Mouse (Mus musculus) megakaryocyte, embryonic 14.5 days (primary cell): ENCODE measurements around the gene Mbd3. TPM values are rescaled to one million over a fixed set of nuclear protein-coding genes. Genes with fewer than 3 reads are reported as not detected.

Experiments used
- H3K27me3 ChIP-seq: replicated peaks from 2 replicates; pipeline ENCODE3; 2012; ENCODE audit warnings: inconsistent platforms
- H3K36me3 ChIP-seq: replicated peaks from 2 replicates; pipeline ENCODE3; 2012; ENCODE audit warnings: low read length, inconsistent platforms, mixed read lengths
- H3K4me1 ChIP-seq: 2 replicates; pipeline ENCODE4 v1.6.1; 2012; ENCODE audit warnings: inconsistent platforms
- H3K4me3 ChIP-seq: replicated peaks from 2 replicates; pipeline ENCODE3; 2012; ENCODE audit warnings: moderate library complexity, mild to moderate bottlenecking, inconsistent platforms
- H3K9me3 ChIP-seq: 2 replicates; pipeline ENCODE4 v1.6.1; 2012; ENCODE audit warnings: inconsistent platforms
- FLI1 ChIP-seq: IDR thresholded peaks from 2 replicates; pipeline ENCODE4 v1.6.1; 2012; ENCODE audit warnings: low read length, inconsistent platforms, mixed read lengths
- GATA1 ChIP-seq: IDR thresholded peaks from 3 replicates; pipeline ENCODE4 v1.6.1; 2012; ENCODE audit warnings: mixed read lengths, low read length, inconsistent platforms, borderline replicate concordance
- polyA plus RNA-seq: library from polyadenylated mRNA; stranded (reverse); fragments of >175 nt; gene quantifications from 2 replicates; pipeline ENCODE4 v1.2.3, GENCODE M21; 2012; ENCODE audit warnings: low replicate concordance; ENCODE audit not compliant: insufficient read depth

The Mbd3 gene
- polyA plus RNA-seq, 1 experiment, result 199 TPM

DNA sequence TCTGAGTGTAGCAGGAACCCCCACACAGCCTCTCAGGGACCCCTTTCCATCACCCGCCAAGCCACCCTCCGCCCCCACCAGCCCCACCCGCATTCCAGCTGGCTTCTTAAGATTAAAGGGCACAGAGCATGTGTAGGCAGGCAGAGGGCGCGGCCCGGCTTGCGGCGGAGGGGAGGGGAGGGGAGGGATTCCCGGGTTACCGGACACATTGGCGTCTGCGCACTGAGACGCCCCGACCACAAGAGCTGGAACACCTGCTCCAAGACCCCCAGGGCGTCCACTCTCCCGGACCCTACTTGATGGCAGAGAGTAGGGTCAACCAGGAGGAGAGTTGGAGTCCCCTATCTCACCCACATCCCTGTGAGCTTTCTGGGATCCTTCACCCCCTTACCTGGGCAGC is 54.2 kb downstream of the Mbd3 start:
- Histone ChIP-seq H3K4me3 (peak overlapping the region; percentile 91), H3K27me3 (peaks cover 38% of the 10 kb centered on the region), H3K9me3 (no peaks in the 10 kb centered on the region), H3K4me1 (peaks cover 90% of the 10 kb centered on the region), H3K36me3 (peaks cover 14% of the 10 kb centered on the region)
- no peak for TF ChIP-seq GATA1
- no peak for TF ChIP-seq FLI1

DNA sequence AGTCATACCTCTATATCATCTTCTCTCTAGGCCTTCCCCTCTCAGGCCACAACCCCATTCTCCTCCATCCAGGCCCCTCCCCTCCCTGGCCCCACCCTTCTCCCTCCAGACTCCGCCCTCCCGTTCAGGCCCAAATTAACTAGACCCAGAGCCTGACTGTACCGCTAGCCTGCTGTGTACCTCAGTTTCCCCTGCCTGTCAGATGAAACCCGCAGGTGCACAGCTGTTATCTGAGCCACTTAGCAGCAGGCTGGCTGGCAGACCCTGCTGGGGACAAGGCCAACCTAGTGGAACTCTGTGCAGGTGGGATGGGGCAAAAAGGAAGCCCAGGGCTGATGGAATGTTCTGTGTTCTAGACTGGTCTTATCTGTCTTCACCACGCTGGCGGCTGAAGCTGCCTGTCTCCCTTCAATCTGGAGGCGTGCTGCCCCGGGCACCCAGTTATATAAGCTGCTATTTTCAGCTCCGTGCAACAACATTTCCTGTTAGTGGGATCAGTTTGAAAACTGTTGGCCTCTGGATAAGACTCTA is 55.2 kb downstream of the Mbd3 start:
- TF ChIP-seq FLI1 (no peak), GATA1 (0 out of 3 replicates have a peak, but pooled peaks have one; percentile 34)
- Histone ChIP-seq H3K4me3 (peak overlapping the region; percentile 91), H3K36me3 (peaks cover 14% of the 10 kb centered on the region), H3K4me1 (peaks cover 89% of the 10 kb centered on the region), H3K9me3 (no peaks in the 10 kb centered on the region), H3K27me3 (peaks cover 29% of the 10 kb centered on the region)

DNA sequence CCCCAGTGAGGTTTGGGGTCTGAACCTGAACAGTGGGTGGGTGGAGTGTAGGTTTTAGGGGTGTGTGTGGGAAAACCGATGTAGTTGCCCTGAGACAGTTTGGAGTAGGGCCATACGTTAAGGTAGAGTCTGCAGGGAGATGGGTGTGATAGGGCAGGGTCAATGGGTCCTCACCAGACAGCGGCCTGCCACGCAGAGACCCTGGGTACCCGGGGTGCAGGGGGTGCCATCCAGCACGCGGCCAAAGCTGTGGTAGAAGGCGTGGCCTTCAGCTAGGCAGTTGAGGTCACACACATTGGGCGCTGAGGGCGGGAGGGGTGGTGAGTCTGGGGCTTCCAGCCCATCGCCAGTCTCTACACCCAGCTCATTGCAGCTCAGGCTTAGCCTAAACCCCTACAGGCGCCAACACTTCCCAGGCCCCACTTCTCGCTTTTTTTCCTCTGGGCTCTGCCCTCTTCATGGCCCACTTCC is 55.9 kb downstream of the Mbd3 start:
- Histone ChIP-seq H3K27me3 (peaks cover 22% of the 10 kb centered on the region), H3K4me3 (peak overlapping the region; percentile 91), H3K9me3 (no peaks in the 10 kb centered on the region), H3K4me1 (peaks cover 83% of the 10 kb centered on the region), H3K36me3 (peaks cover 14% of the 10 kb centered on the region)
- TF ChIP-seq FLI1, result no peak
- no peak for TF ChIP-seq GATA1

- TF ChIP-seq GATA1 (no peak), FLI1 (no peak)
- Histone ChIP-seq H3K27me3 (peaks cover 17% of the 10 kb centered on the region), H3K9me3 (no peaks in the 10 kb centered on the region), H3K4me3 (peak overlapping the region; percentile 91), H3K36me3 (peaks cover 14% of the 10 kb centered on the region), H3K4me1 (peaks cover 82% of the 10 kb centered on the region)
Observed at GRCm38 (mm10) chr10:80342749-80343424, 56.5 kb downstream of the Mbd3 start.

Other genes starting within 250 kb of the Mbd3 start
- 27.7 and 39.5 TPM in 2 replicates for gene Cirbp, start 233.6 kb downstream of the Mbd3 start, polyA plus RNA-seq
- gene 1600002K03Rik, start 226.6 kb downstream of the Mbd3 start, polyA plus RNA-seq, result 3.0 and 7.7 TPM in 2 replicates
- 0.79 and 1.6 TPM in 2 replicates for gene Efna2, start 220.1 kb downstream of the Mbd3 start, polyA plus RNA-seq
- 9.6 TPM in 2 replicates for gene Mum1, start 173.1 kb downstream of the Mbd3 start, polyA plus RNA-seq
- gene Ndufs7, start 150.4 kb downstream of the Mbd3 start, polyA plus RNA-seq, result 226 and 551 TPM in 2 replicates
- gene Gamt, start 138.5 kb downstream of the Mbd3 start, polyA plus RNA-seq, result 3.2 and 11.3 TPM in 2 replicates
- 384 and 552 TPM in 2 replicates for gene Dazap1, start 138.1 kb downstream of the Mbd3 start, polyA plus RNA-seq
- gene Rps15, start 107.1 kb downstream of the Mbd3 start, polyA plus RNA-seq, result 7,349 and 10,126 TPM in 2 replicates
- 0.92 and 4.5 TPM in 2 replicates for gene Apc2, start 103.6 kb downstream of the Mbd3 start, polyA plus RNA-seq
- 62.0 and 88.2 TPM in 2 replicates for gene 2310011J03Rik, start 79.0 kb downstream of the Mbd3 start, polyA plus RNA-seq
- gene Pcsk4, start 70.1 kb downstream of the Mbd3 start, polyA plus RNA-seq, result 15.1 and 26.0 TPM in 2 replicates
- 19.0 and 21.1 TPM in 2 replicates for gene Reep6, start 69.6 kb downstream of the Mbd3 start, polyA plus RNA-seq
- 27.2 and 34.8 TPM in 2 replicates for gene Adamtsl5, start 51.1 kb downstream of the Mbd3 start, polyA plus RNA-seq
- gene Plk5, start 43.1 kb downstream of the Mbd3 start, polyA plus RNA-seq, result not detected in 2 replicates
- 17.2 and 29.0 TPM in 2 replicates for gene Mex3d, start 11.9 kb downstream of the Mbd3 start, polyA plus RNA-seq
- gene Uqcr11, start 7.3 kb upstream of the Mbd3 start, polyA plus RNA-seq, result 441 and 1,591 TPM in 2 replicates
- 168 and 304 TPM in 2 replicates for gene Tcf3, start 34.1 kb upstream of the Mbd3 start, polyA plus RNA-seq
- not detected in 2 replicates for gene Onecut3, start 95.3 kb upstream of the Mbd3 start, polyA plus RNA-seq
- gene Atp8b3, start 139.6 kb upstream of the Mbd3 start, polyA plus RNA-seq, result 0.49 TPM in 1 of 2 replicates, not detected in the other
- 81.2 and 149 TPM in 2 replicates for gene Rexo1, start 162.0 kb upstream of the Mbd3 start, polyA plus RNA-seq
- 35.6 and 98.1 TPM in 2 replicates for gene Klf16, start 177.8 kb upstream of the Mbd3 start, polyA plus RNA-seq
- 581 and 2,064 TPM in 2 replicates for gene Abhd17a, start 190.8 kb upstream of the Mbd3 start, polyA plus RNA-seq
- 19.2 and 31.4 TPM in 2 replicates for gene Scamp4, start 203.3 kb upstream of the Mbd3 start, polyA plus RNA-seq
- 5.7 and 13.7 TPM in 2 replicates for gene Adat3, start 203.3 kb upstream of the Mbd3 start, polyA plus RNA-seq
- not detected in 2 replicates for gene Gm49322, start 206.5 kb upstream of the Mbd3 start, polyA plus RNA-seq
- 476 and 617 TPM in 2 replicates for gene Csnk1g2, start 223.3 kb upstream of the Mbd3 start, polyA plus RNA-seq